Mouse (Mus musculus) left cerebral cortex, postnatal 14 days (tissue): ENCODE measurements at regions not wholly inside any gene's neighbourhood (a gene's known extent, or its start where the extent isn't known, plus 50 kb on each side); places are given as distances from the start of the nearest gene placed in this dataset.
"Not testable (repeated sequence)": the region's sequence is repeated elsewhere in the genome, so short reads cannot be mapped to it uniquely, and the experiment has no call there.

ENCODE experiments used
- DNase-seq, 2 experiments: peaks; one replicate each; pipeline ENCODE4 v3.0.0; 2021 to 2022; ENCODE audit warnings: low spot score in 2 of 2, mixed read lengths in 1 of 2
- intact Hi-C: fragments of 180-260 bp; cut with DNase I; formaldehyde crosslinking; loops from one replicate; pipeline ENCODE4 v1.15.1; 2025

GRCm38 (mm10) chr7:116596914-116597313 lies 92.7 kb downstream of the Nucb2 start:
- no peak for DNase-seq
- intact Hi-C loops = no loop called here

GRCm38 (mm10) chr7:116600340-116600739 lies 96.2 kb downstream of the Nucb2 start:
- intact Hi-C loops = no loop called here
- no peak for DNase-seq

DNA sequence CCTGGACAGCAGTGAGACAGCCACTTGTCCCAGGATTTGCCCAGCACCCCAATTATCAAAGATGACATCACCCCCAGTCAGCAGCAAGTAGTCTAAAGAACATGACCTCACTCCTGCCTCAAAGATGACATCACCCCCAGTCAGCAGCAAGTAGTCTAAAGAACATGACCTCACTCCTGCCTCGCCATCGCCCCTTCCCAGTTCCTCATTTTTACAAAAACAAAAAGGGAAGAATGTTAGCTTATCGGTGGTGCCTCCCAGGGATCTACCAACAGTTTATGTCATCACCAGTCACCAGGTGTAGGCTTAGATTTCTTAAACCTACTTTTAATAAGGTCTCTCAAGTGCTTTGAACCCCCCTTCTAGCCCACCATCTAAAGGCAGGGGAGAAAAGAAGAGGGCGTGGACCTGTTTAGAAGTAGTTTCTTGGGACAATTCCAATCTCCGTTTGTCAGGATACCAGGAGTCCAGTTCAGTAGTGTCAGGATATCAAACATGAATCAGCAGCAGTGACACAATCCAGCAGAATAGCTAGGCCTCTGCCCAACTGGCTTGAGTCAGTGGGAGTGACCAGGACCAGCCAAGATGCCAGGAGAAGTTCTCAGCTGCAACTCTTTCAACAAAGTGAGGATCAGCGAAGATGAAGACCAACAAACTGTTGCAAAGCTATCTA lies 99.1 kb downstream of the Nucb2 start:
- intact Hi-C loops = no loop called here

DNA sequence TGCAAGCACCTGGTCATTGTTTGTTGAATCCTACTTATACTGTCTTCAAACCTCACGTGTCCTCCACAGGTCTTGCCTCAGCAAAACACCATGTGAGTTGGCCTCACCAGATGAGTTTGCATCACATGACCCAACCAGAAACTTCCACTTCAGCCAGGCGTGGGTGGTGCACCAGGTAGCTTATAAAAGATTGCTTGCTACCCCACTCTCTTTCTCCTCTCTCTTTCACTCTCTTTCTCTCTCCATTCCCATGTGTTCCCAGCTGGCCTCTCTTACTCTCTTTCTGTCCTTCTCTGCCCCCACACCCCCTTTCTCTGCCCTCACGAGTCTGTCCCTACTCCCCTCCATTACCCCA lies 99.6 kb downstream of the Nucb2 start:
- no peak for DNase-seq
- intact Hi-C loops = no loop called here

More for the DNA sequence above, 99.1 kb downstream of the Nucb2 start:
- DNase-seq = no peak

DNA sequence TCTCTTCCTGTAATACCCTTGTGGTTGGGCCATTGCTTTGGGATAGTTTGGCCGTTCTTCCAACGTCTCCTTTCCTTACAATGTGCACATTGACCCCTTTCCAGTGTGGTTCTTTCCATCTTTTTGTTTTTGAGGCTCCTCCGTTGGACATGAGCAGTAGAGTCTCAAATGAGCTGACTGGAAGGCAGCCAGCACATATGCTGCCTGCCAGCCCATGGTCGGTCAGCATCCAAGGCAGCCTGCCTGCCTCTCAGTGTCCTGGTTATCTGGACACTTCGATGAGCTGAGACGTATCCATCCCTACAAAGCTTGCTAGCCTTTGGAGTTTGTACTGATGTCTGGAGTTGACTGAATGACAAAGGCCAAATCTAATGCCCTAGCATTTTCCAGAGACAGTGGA lies 102.1 kb downstream of the Nucb2 start:
- intact Hi-C loops = loop anchor here (5.0 kb wide), 1 partner anchor 149 kb away; no protein-coding TSS in a partner anchor

DNA sequence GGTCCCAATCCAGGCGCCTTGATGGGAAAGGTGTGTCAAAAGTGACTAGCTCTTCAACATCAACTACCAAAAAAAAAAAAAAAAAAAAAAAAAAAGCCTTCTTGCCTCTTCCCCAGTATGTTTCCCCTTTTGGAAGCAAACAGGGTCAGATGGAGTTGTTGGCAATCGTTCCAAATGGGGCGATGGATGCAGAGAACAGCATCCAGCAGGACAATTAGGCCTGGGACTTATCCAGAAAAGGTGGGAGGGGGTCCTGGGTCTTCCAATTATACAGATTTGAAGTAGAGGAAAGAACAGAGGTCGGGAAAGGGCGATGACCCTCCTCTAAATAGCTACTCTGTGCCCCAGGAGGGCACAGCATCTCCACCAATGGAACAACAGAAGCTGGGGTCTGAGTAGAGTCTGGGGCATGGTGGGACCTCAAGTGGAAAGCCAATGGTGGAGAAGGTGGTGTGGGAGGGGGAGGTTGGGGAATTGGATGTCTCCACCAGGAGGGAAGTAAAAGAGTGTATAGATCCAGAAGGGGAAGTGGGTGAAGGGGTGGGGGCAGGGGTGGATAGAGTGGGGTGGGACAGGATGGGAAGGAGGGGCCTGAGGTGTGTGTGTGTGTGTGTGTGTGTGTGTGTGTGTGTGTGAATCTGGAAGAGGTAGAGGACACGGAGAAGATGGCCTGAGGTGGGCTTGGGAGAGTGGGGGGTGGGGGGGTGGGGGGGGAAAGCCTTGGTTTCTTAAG lies 102.7 kb downstream of the Nucb2 start:
- intact Hi-C loops = loop anchor here (5.0 kb wide), 1 partner anchor 150 kb away; no protein-coding TSS in a partner anchor
- DNase-seq = no peak

More for the DNA sequence above, 102.1 kb downstream of the Nucb2 start:
- DNase-seq = no peak

DNA sequence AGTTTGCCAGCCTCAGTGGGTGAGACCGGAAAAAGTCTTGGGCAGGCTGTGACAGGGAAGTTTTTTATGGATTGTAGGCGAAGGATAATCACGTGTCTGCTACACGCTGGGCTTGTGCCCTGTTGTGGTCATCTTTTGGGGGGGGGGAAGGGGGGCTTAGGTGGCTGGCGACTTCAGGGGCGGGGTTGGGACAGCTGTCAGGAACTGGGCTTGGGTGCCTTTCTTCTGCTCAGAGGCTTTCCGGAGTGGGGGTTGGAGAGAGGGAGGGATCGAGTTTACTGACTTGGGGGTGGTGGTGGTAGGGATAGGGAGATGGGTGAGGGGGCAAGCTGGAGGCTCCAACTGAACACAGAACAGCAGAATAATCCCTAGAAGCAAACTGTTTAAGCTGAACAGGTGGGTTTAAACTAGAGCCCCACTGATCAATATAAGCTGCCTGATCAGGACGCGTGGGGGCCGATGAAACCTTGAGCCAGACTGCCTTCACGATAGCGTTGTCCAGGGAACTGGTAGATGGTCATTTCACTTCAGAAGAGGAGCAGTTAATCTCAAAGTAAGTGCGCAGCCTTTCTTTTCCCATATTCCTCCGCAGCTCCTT lies 103.6 kb downstream of the Nucb2 start:
- no peak for DNase-seq
- intact Hi-C loops = loop anchor here (2.0 to 5.0 kb wide), 2 partner anchors 77 to 150 kb away; no protein-coding TSS in a partner anchor

GRCm38 (mm10) chr7:116608350-116609085 lies 104.3 kb downstream of the Nucb2 start:
- peak; percentile 47 to 71 for DNase-seq

DNA sequence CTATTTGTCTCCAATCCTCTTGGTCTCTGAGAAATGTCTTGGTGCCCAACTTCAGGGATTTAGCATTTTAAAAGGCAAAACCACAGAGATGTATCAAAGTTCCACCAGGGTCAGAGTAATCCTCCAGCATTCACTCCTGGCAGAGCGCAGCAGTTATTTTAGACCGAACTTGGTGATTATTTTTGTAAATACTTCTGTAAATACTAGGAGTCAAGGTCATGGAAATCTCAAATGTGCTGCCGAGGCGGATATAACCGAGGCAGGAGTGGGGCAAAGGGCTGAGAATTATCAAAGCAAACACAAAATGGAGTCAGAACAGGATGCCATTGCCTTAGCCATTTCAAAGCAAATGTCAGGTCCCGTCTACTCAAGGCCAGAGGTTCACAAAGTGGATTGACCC lies 105.2 kb downstream of the Nucb2 start:
- intact Hi-C loops = loop anchor here (2.0 to 5.0 kb wide), 2 partner anchors 79 to 152 kb away; no protein-coding TSS in a partner anchor

More at GRCm38 (mm10) chr7:116608350-116609085, 104.3 kb downstream of the Nucb2 start:
- intact Hi-C loops = loop anchor here (2.0 to 5.0 kb wide), 2 partner anchors 78 to 151 kb away; no protein-coding TSS in a partner anchor

GRCm38 (mm10) chr7:116609906-116610305 lies 105.7 kb downstream of the Nucb2 start:
- intact Hi-C loops = loop anchor here (2.0 to 5.0 kb wide), 2 partner anchors 79 to 153 kb away; no protein-coding TSS in a partner anchor
- peak in 1 of 2 experiments; percentile 18 for DNase-seq

More for the DNA sequence above, 105.2 kb downstream of the Nucb2 start:
- DNase-seq = no peak

DNA sequence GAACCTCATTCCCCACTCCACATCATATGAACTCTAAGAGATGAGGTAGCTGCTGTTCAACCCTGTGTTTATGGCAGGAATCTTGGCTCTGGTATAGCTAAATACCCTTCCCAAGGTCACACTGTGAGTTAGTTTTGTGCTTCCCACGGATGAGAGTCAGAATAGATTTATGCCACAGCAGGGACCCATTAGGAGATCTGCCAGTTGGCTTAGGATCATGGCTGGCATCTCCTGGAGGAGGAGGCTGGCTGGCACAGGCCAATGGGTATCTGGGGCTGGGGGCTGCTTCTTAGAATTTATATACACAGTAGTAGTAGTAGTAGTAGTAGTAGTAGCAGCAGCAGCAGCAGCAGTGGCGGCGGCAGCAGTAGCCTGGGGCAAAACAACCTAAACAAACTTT lies 111.8 kb downstream of the Nucb2 start:
- DNase-seq = peak in 1 of 2 experiments; percentile 16
- intact Hi-C loops = no loop called here

DNA sequence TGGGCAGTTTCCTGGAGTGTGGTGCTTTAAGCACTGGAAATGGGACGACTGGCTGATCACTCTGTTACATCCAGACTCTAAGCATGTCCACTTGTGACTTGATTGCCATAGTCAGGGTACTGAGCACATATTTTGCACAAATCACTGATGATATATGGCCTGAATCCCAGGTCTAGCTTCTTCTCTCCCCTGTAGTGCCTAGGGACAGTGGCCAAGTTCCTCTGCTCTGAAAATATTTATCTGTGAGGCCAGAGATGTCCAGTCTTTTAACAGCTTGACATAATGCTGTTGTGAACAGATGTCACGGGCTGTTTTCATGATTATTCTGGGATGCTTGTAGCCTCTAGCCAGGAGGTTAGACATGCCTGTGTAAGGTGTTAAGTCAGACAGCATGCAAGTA lies 115.5 kb downstream of the Nucb2 start:
- intact Hi-C loops = no loop called here
- DNase-seq = no peak

- intact Hi-C loops = no loop called here
- DNase-seq = no peak
Measured at GRCm38 (mm10) chr7:116620381-116620780, 116.2 kb downstream of the Nucb2 start.

DNA sequence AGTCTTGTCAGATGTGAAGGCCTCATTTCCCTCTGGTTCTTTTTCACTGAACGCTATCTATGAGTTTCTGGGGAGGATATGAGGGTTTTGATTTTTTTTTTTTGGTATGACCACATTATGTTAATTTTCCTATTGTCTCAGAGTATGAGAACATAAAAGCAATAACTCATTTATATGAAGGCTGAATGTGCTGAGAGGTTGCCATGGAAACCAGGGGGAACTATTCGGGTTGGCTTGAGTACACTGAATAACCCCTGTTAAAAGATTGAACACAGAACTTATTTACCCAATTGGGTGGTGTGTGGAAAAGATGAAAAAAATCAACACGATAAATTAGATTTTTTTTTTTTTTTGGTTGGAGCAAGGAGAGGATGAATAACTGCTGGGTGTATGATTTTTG lies 129.0 kb downstream of the Nucb2 start:
- intact Hi-C loops = no loop called here
- no peak for DNase-seq

GRCm38 (mm10) chr7:116644902-116645650 lies 140.9 kb downstream of the Nucb2 start:
- intact Hi-C loops = loop anchor here (5.0 kb wide), 1 partner anchor 732 kb away; no protein-coding TSS in a partner anchor
- DNase-seq = peak; percentile 56 to 76

DNA sequence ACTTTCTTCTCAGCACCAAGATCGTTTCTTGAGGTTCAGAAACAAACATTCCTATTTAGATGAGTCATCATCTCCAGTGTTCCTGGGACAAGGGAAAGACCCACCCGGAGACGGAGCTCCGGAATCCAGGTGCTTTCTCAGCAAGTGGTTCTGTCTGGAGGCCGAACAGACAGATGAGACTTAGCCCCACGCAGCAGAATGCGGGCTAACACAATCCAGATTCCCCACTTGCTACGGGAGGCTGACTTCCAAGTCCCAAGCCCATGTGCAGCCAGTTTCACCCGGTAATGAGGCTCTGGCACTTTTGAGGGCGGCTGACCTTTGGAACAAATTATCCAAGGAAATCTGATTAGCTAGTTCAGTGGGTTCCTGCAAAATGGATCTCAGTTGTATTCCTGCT lies 150.3 kb downstream of the Nucb2 start:
- intact Hi-C loops = no loop called here
- DNase-seq = no peak

- intact Hi-C loops, DNase-seq: not testable (repeated sequence)
Measured at GRCm38 (mm10) chr7:116657040-116657439, 152.9 kb downstream of the Nucb2 start.

- intact Hi-C loops = no loop called here
- no peak for DNase-seq
Measured at GRCm38 (mm10) chr7:116665581-116665980, 161.4 kb downstream of the Nucb2 start.
